20 mouse cellular contexts compared by ENCODE assay signal in genomic region chr14:117916577-117916976, GRCm38 (mm10).
DNase-seq lines count a peak whose midpoint lies in the region; ATAC-seq lines count a peak whose summit lies in the region.
"Had no signal": no experiment of that assay in that cellular context is flagged by ENCODE, and none has a peak within 500 bp of the region (broad histone marks: within the 10 kb centered on the region; RNA-seq: fewer than 3 reads in every experiment).

No protein-coding gene starts in this region.

- no peak overlapping the region for H3K4me2 ChIP-seq in hindbrain, embryonic 16.5 days (ENCODE audit: low read length)
- no peak overlapping the region for H3K4me2 ChIP-seq in embryonic facial prominence, embryonic 11.5 days (ENCODE audit: low read depth, low read length)
- no peak overlapping the region for H3K4me2 ChIP-seq in embryonic facial prominence, embryonic 15.5 days (replicated peaks)
- H3K4me2 ChIP-seq: embryonic facial prominence, embryonic 12.5 days; forebrain, embryonic 13.5 days; forebrain, embryonic 15.5 days had no signal

- 71% methylated on average over 8 of the region's 8 CpGs for WGBS in hindbrain, embryonic 10.5 days
- 77% methylated on average over 8 of the region's 8 CpGs for WGBS in hindbrain, embryonic 16.5 days
- 33% methylated on average over 8 of the region's 8 CpGs for whole genome bisulfite sequencing in embryonic facial prominence, embryonic 11.5 days
- 43% methylated on average over 8 of the region's 8 CpGs for WGBS in embryonic facial prominence, embryonic 15.5 days

- ATAC-seq in hindbrain, embryonic 16.5 days: no peak
- no peak; the same call in 1 of the 2 replicates for ATAC-seq in embryonic facial prominence, embryonic 11.5 days (replicated peaks; ENCODE audit: insufficient number of reproducible peaks, low FRiP score, low TSS enrichment, low read depth)
- ATAC-seq in embryonic facial prominence, embryonic 15.5 days (ENCODE audit: insufficient number of reproducible peaks, low FRiP score, low TSS enrichment, low read depth): 0 out of 2 replicates have a peak, but pooled peaks have one; percentile 27
- ATAC-seq: forebrain, embryonic 13.5 days; forebrain, embryonic 15.5 days; forebrain, postnatal 0 days had no signal

- no peak overlapping the region for H3K9ac ChIP-seq in hindbrain, embryonic 16.5 days (ENCODE audit: low read depth, low read length)
- no peak overlapping the region for H3K9ac ChIP-seq in embryonic facial prominence, embryonic 11.5 days (replicated peaks; ENCODE audit: low read length)
- H3K9ac ChIP-seq in embryonic facial prominence, embryonic 15.5 days: no peak overlapping the region
- H3K9ac ChIP-seq: embryonic facial prominence, embryonic 12.5 days; forebrain, embryonic 13.5 days; forebrain, embryonic 15.5 days; forebrain, postnatal 0 days had no signal

- H3K4me3 ChIP-seq in hindbrain, embryonic 10.5 days: no peak overlapping the region
- no peak overlapping the region for H3K4me3 ChIP-seq in hindbrain, embryonic 16.5 days (ENCODE audit: low read length)
- no peak overlapping the region for H3K4me3 ChIP-seq in embryonic facial prominence, embryonic 11.5 days (ENCODE audit: low read depth, low read length)
- H3K4me3 ChIP-seq in embryonic facial prominence, embryonic 15.5 days (replicated peaks): no peak overlapping the region
- H3K4me3 ChIP-seq: embryonic facial prominence, embryonic 12.5 days; forebrain, embryonic 13.5 days; forebrain, embryonic 15.5 days had no signal

- H3K4me1 ChIP-seq in hindbrain, embryonic 10.5 days (replicated peaks): peaks cover 15% of the 10 kb centered on the region
- no peaks in the 10 kb centered on the region for H3K4me1 ChIP-seq in hindbrain, embryonic 16.5 days (ENCODE audit: control insufficient read depth, insufficient read depth, low read depth, low read length)
- peaks cover 2% of the 10 kb centered on the region; the same call in 1 of the 2 replicates for H3K4me1 ChIP-seq in embryonic facial prominence, embryonic 11.5 days (ENCODE audit: control insufficient read depth, insufficient read depth, low read length)
- no peaks in the 10 kb centered on the region for H3K4me1 ChIP-seq in embryonic facial prominence, embryonic 15.5 days
- H3K4me1 ChIP-seq: forebrain, embryonic 13.5 days; forebrain, embryonic 15.5 days had no signal

- DNase-seq in embryo, embryonic 10.5 days (ENCODE audit: low spot score): peak; percentile 44
- DNase-seq in embryo, embryonic 11 days: no peak
- peak; percentile 32 for DNase-seq in hindbrain, embryonic 10.5 days (ENCODE audit: low spot score)
- DNase-seq in embryonic facial prominence, embryonic 11.5 days (ENCODE audit: low spot score): peak; percentile 63
- DNase-seq in gastrocnemius, postnatal 10 days: no peak
- DNase-seq in gastrocnemius, postnatal 36 days: no peak
- DNase-seq: adrenal gland, adult 8-10 months; adrenal gland, postnatal 14 days; adrenal gland, postnatal 36 days; cerebellum, adult 11-12 months; cerebellum, adult 2 months; cerebellum, adult 9-10 months; cerebellum, postnatal 10 days; cerebellum, postnatal 25 days; forebrain, postnatal 0 days had no signal

- no peak overlapping the region for H3K27ac ChIP-seq in hindbrain, embryonic 10.5 days
- no peak overlapping the region for H3K27ac ChIP-seq in hindbrain, embryonic 16.5 days (ENCODE audit: low read depth, low read length)
- no peak overlapping the region for H3K27ac ChIP-seq in embryonic facial prominence, embryonic 11.5 days (replicated peaks; ENCODE audit: low read depth, low read length)
- H3K27ac ChIP-seq in embryonic facial prominence, embryonic 15.5 days (replicated peaks): no peak overlapping the region
- H3K27ac ChIP-seq: embryonic facial prominence, embryonic 12.5 days; forebrain, embryonic 13.5 days; forebrain, embryonic 15.5 days had no signal

- H3K36me3 ChIP-seq in hindbrain, embryonic 10.5 days: no peaks in the 10 kb centered on the region
- H3K36me3 ChIP-seq in hindbrain, embryonic 16.5 days (ENCODE audit: control insufficient read depth, insufficient read depth, low read length): no peaks in the 10 kb centered on the region
- H3K36me3 ChIP-seq in embryonic facial prominence, embryonic 11.5 days (replicated peaks; ENCODE audit: control insufficient read depth, insufficient read depth, low read depth, low read length): no peaks in the 10 kb centered on the region
- no peaks in the 10 kb centered on the region for H3K36me3 ChIP-seq in embryonic facial prominence, embryonic 15.5 days
- H3K36me3 ChIP-seq: embryonic facial prominence, embryonic 12.5 days; forebrain, embryonic 15.5 days had no signal

- H3K27me3 ChIP-seq in hindbrain, embryonic 10.5 days (ENCODE audit: insufficient read depth, poor library complexity, severe bottlenecking): no peaks in the 10 kb centered on the region
- no peaks in the 10 kb centered on the region for H3K27me3 ChIP-seq in hindbrain, embryonic 16.5 days (replicated peaks; ENCODE audit: control insufficient read depth, insufficient read depth, low read length)
- no peaks in the 10 kb centered on the region for H3K27me3 ChIP-seq in embryonic facial prominence, embryonic 11.5 days (ENCODE audit: control insufficient read depth, insufficient read depth, low read length)
- H3K27me3 ChIP-seq in embryonic facial prominence, embryonic 15.5 days: no peaks in the 10 kb centered on the region
- H3K27me3 ChIP-seq: embryonic facial prominence, embryonic 12.5 days; forebrain, embryonic 13.5 days; forebrain, embryonic 15.5 days had no signal

- no peaks in the 10 kb centered on the region for H3K9me3 ChIP-seq in hindbrain, embryonic 10.5 days
- no peaks in the 10 kb centered on the region for H3K9me3 ChIP-seq in hindbrain, embryonic 16.5 days (ENCODE audit: control insufficient read depth, low read length)
- H3K9me3 ChIP-seq in embryonic facial prominence, embryonic 11.5 days (replicated peaks; ENCODE audit: control insufficient read depth, low read length): no peaks in the 10 kb centered on the region
- no peaks in the 10 kb centered on the region for H3K9me3 ChIP-seq in embryonic facial prominence, embryonic 15.5 days (replicated peaks)
- H3K9me3 ChIP-seq: embryonic facial prominence, embryonic 12.5 days; forebrain, embryonic 13.5 days; forebrain, embryonic 15.5 days had no signal

- intact Hi-C loops in gastrocnemius, postnatal 36 days (cut with DNase I): no loop called here

Comparison
In these comparisons a context has a peak if more than half of its experiments do, and no peak if none do; other contexts are left out.
1. DNase-seq: peak in embryo, embryonic 10.5 days (single experiment), hindbrain, embryonic 10.5 days (single experiment) and embryonic facial prominence, embryonic 11.5 days (single experiment); none in embryo, embryonic 11 days (single experiment), gastrocnemius, postnatal 10 days (single experiment) and gastrocnemius, postnatal 36 days (0 of 2).